19 mouse cellular contexts compared by ENCODE assay signal in the genomic region with DNA sequence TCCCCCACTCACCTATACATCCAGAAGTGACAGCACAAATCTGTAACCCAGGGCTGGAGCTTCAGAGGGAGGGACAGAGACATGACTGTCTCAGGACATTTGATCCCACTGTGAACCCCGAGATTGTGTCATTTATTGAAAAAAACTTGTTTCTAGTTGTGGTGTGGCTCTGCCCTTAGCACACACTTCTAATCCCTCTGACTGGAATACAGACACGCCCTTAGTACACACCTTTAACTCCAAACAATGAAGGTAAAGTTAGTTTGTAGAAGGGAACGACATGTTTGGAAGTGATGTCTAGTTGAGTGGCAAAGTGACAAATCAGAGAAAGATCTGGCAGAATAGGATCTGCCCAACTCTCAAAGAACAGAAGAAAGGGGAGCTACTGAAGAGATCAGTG. TPM values are rescaled to one million over a fixed set of nuclear protein-coding genes. Genes with fewer than 3 reads are reported as not detected.
"Had no signal": no experiment of that assay in that cellular context is flagged by ENCODE, and none has a peak within 500 bp of the region (broad histone marks: within the 10 kb centered on the region; RNA-seq: fewer than 3 reads in every experiment).

No protein-coding gene starts in this region.

- DNase-seq: lung, adult 18-20 months; lung, embryonic 14.5 days; lung, postnatal 10 days; lung, postnatal 4 days; midbrain, embryonic 14.5 days; right cerebral cortex, postnatal 14 days; thymus, adult 2 months; thymus, postnatal 25 days; thymus, postnatal 4 days had no signal

- H3K9ac ChIP-seq: liver, embryonic 12.5 days; liver, embryonic 14.5 days; lung, embryonic 14.5 days; midbrain, embryonic 12.5 days; neural tube, embryonic 13.5 days had no signal

- H3K4me1 ChIP-seq: liver, embryonic 12.5 days; midbrain, embryonic 12.5 days; neural tube, embryonic 13.5 days had no signal

- H3K9me3 ChIP-seq: liver, embryonic 12.5 days; midbrain, embryonic 10.5 days; midbrain, embryonic 12.5 days; neural tube, embryonic 13.5 days had no signal

- ATAC-seq: liver, embryonic 12.5 days; midbrain, embryonic 16.5 days had no signal

- H3K36me3 ChIP-seq: liver, embryonic 12.5 days; midbrain, embryonic 10.5 days; midbrain, embryonic 12.5 days; neural tube, embryonic 13.5 days had no signal

- H3K4me3 ChIP-seq: liver, embryonic 12.5 days; midbrain, embryonic 10.5 days; midbrain, embryonic 12.5 days; myocyte; neural tube, embryonic 13.5 days had no signal

- H3K27ac ChIP-seq: liver, embryonic 12.5 days; liver, embryonic 14.5 days; midbrain, embryonic 10.5 days; midbrain, embryonic 12.5 days; neural tube, embryonic 13.5 days had no signal

- H3K27me3 ChIP-seq: midbrain, embryonic 12.5 days; neural tube, embryonic 13.5 days had no signal

- H3K4me2 ChIP-seq: liver, embryonic 12.5 days; lung, embryonic 14.5 days; midbrain, embryonic 12.5 days; neural tube, embryonic 13.5 days had no signal

RNA-seq across cellular contexts. Expression of gene 1700016H13Rik, which starts 16.0 kb away (rescaled TPM):
- polyA plus RNA-seq: liver, embryonic 12.5 days; liver, embryonic 14.5 days; liver, embryonic 16.5 days; myocyte; neural tube, embryonic 13.5 days; spleen, adult 2 months had no signal

RNA-seq across cellular contexts. Expression of gene Slc10a6, which starts 42.7 kb away (rescaled TPM):
- polyA plus RNA-seq: liver, embryonic 12.5 days; liver, embryonic 14.5 days; liver, embryonic 16.5 days; midbrain, embryonic 10.5 days; midbrain, embryonic 12.5 days; neural tube, embryonic 11.5 days had no signal
